Mouse (Mus musculus): ENCODE measurements around the gene Rpl12. TPM values are rescaled to one million over a fixed set of nuclear protein-coding genes. Genes with fewer than 3 reads are reported as not detected.

Rpl12 gene
- 99.8 and 114 TPM in 2 replicates for polyA plus RNA-seq (2016; fragmentation: Nextera tagmentation; extraction: Ambion mirVana)

DNA sequence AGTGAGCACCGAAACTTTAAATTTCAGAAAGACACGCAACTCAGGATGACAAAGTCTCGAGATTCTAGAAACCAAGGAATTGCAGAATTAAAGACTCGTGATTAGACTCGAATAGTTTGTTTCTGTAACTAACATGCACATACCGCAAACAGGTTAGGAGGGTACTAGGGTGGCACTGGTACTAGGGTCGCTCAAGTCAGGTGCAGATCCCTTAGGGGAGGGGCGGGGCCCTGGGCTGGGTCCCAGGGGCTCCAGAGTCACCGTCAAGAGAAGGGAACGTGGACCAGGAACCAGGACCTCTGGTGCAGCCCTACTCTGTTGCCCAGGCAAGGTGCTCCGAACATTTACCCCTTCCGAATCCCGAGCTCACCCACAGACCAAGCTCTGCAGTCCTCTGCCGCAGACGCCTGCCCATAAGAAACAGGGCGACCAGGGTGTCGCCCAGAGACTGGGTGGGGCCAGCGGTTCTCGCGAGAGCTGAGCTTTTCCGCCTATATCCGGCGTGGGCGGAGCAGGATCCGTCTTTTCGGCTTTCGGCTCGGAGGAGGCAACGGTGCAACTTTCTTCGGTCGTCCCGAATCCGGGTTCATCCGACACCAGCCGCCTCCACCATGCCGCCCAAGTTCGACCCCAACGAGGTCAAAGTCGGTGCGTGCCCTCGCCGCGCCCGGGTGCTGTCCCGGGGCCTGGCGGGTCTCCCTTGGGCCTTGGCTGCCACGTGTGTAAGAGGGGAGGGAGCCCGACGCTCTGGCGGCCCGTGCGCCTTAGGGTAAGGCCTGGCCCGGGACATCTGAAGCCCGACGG lies at the start of gene Rpl12, which contains the start of gene Lrsam1:
Gene Rpl12, plus strand, starts transcription at position 368 of the 804 bp plus-strand sequence.
Gene Lrsam1, minus strand, starts transcription at position 423 of the 804 bp plus-strand sequence.
- Histone ChIP-seq H3K36me3 (peaks cover 42% of the 10 kb centered on the region), H3K9me3 (replicated peaks) (no peaks in the 10 kb centered on the region), H3K4me3 (peak within 1 kb of the TSS; percentile 95), H3K9ac (peak within 1 kb of the TSS; percentile 99), H3K27ac (ENCODE audit: poor library complexity, severe bottlenecking) (peak within 1 kb of the TSS; percentile 84), H3K4me1 (replicated peaks) (peaks cover 28% of the 10 kb centered on the region), H3K27me3 (replicated peaks) (no peaks in the 10 kb centered on the region), H3K4me2 (peak within 1 kb of the TSS; percentile 83)
- ATAC-seq (ENCODE audit: insufficient number of reproducible peaks, low FRiP score): peak; percentile 93
- 3% methylated on average over 55 of the region's 55 CpGs for WGBS

DNA sequence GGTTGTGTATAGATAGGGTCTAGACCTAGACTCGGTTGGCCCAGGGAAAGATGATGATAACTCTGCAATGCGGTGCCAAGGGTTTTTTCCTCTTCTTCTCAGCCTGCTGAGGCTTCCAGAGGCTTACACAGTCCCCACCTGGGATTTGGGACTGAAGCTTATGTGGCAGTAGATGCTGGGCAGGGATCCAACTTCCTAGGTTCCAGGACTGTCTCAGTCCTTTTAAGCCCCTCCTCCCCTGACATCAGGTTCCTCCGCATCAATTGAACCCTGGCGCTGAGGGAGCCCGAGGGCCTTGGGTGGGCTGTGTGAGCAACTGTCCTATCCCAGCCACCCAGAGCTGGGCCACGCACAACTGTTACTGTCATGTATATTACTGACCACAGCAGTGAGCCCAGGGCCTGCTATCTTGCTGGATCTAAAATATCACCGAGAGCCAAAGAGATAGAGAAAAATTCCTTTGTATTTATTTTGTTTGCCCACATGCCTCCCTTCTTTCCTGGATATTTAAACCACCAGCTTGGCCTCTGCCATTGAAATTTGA lies 49.6 kb upstream of the Rpl12 start:
- Histone ChIP-seq H3K4me2 (no peak overlapping the region), H3K9me3 (replicated peaks) (no peaks in the 10 kb centered on the region), H3K36me3 (peaks cover 40% of the 10 kb centered on the region), H3K27me3 (replicated peaks) (no peaks in the 10 kb centered on the region), H3K4me1 (replicated peaks) (peaks cover 63% of the 10 kb centered on the region), H3K27ac (ENCODE audit: poor library complexity, severe bottlenecking) (no peak overlapping the region), H3K9ac (no peak overlapping the region), H3K4me3 (no peak overlapping the region)
- no peak for ATAC-seq (ENCODE audit: insufficient number of reproducible peaks, low FRiP score)
- WGBS: 78% methylated on average over 7 of the region's 7 CpGs

DNA sequence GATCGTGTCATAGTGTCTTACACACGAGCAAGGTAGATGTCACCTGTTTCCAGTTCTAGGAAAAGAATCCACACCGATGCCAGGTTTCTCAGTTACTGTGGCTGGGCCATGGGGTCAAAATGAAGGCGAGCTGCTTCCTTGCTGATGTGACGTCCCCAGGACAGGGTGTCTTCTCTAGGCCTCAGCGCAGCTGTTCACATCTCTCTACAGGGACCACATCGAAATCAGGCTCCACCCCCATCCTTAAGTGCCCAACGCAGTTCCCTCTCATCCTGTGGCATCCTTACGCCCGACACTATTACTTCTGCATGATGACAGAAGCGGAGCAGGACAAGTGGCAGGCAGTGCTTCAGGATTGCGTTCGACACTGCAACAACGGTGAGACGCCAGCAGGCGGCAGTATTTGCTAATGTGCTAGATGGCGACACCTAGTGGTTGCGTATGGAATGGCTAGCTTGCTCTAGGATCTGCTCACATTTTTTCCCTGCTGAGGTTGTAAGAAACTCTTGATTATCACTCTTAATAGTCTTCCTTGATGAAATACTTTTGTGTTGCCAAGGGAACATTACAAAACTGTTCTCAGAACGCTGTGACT lies 49.1 kb upstream of the Rpl12 start:
- ATAC-seq (ENCODE audit: insufficient number of reproducible peaks, low FRiP score): no peak
- peaks cover 40% of the 10 kb centered on the region for H3K36me3 ChIP-seq
- no peak overlapping the region for H3K27ac ChIP-seq (ENCODE audit: poor library complexity, severe bottlenecking)
- H3K4me3 ChIP-seq: no peak overlapping the region
- H3K9ac ChIP-seq: no peak overlapping the region
- H3K27me3 ChIP-seq (replicated peaks): no peaks in the 10 kb centered on the region
- no peaks in the 10 kb centered on the region for H3K9me3 ChIP-seq (replicated peaks)
- H3K4me2 ChIP-seq: no peak overlapping the region
- peaks cover 62% of the 10 kb centered on the region for H3K4me1 ChIP-seq (replicated peaks)
- WGBS: 26% methylated on average over 19 of the region's 19 CpGs

DNA sequence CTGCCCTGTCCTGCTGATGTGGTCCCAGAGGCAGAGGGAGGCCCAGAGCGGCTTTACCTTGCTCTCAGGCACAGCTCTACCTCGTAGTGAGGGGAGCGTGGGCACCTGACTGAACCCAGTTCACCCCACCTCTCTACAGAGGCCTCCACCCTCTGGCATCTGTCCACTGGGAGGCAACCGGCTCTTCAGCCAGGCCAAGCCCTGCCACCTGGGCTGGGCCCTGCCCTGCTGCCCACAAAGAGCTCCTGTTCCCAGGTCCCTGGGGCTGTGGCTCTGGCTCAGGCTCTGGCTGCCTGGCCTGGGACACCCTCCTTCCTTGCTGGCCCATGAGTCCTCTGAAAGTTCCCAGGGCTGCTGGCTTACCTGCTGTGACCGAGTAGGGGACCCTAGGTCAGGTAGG lies 47.0 kb upstream of the Rpl12 start:
- ATAC-seq (ENCODE audit: insufficient number of reproducible peaks, low FRiP score): no peak

DNA sequence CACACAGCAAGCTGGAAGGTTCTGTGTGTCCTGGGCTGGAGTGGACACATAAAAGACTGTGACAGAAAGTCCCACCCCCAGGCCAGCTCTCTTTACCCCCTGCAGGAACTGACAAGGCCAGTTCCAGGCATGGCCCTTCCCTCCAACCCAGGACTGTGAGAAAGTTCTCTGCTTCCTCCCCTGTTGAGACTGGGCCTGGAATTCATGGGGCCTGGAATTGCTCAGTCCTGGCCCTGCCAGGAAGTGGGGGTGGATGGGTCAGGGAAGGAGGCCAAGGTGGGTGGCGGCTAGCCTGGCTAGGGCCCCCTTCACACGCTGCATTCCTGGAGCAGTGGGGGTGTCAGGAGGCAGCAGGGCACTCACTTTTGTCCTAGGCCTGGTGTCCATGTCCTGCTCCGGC lies 46.5 kb upstream of the Rpl12 start:
- 0 out of 2 replicates have a peak overlapping the region, but pooled peaks have one; percentile 4 for H3K4me2 ChIP-seq
- peak overlapping the region; percentile 96 for H3K27ac ChIP-seq (ENCODE audit: poor library complexity, severe bottlenecking)
- WGBS: 16% methylated on average over 3 of the region's 3 CpGs
- H3K4me1 ChIP-seq (replicated peaks): peaks cover 44% of the 10 kb centered on the region
- H3K27me3 ChIP-seq (replicated peaks): no peaks in the 10 kb centered on the region
- ATAC-seq (ENCODE audit: insufficient number of reproducible peaks, low FRiP score): peak; percentile 89
- H3K9me3 ChIP-seq (replicated peaks): no peaks in the 10 kb centered on the region
- H3K4me3 ChIP-seq: no peak overlapping the region
- H3K36me3 ChIP-seq: peaks cover 63% of the 10 kb centered on the region
- H3K9ac ChIP-seq: peak overlapping the region; percentile 67

More for the DNA sequence above, 47.0 kb upstream of the Rpl12 start:
- H3K9me3 ChIP-seq (replicated peaks): no peaks in the 10 kb centered on the region
- peaks cover 61% of the 10 kb centered on the region for H3K36me3 ChIP-seq
- WGBS: 68% methylated on average over 5 of the region's 5 CpGs
- H3K27me3 ChIP-seq (replicated peaks): no peaks in the 10 kb centered on the region
- H3K4me3 ChIP-seq: no peak overlapping the region
- no peak overlapping the region for H3K4me2 ChIP-seq
- peaks cover 45% of the 10 kb centered on the region for H3K4me1 ChIP-seq (replicated peaks)
- peak overlapping the region; percentile 96 for H3K27ac ChIP-seq (ENCODE audit: poor library complexity, severe bottlenecking)
- H3K9ac ChIP-seq: peak overlapping the region; percentile 67

DNA sequence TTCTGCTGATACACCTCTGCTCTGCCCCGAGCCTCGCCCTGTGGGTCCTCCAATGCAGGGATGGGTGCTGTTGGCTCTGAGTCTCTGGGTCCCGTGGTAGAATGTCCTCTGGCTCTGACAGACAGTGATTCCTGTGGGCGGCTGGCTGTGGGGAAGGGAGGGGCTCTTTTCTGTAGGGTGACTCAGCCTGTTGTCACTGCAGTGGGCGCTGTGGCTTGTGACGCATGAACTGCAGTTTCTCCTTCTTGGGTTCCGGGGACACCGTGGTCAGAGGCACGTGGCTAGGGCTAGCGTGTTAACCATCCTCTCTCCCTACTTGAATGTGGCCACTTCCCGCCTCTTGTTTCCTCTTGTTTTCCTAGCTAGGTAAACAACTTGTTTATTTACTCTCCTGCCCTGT lies 43.8 kb upstream of the Rpl12 start:
- Histone ChIP-seq H3K27me3 (replicated peaks) (no peaks in the 10 kb centered on the region), H3K4me2 (no peak overlapping the region), H3K9ac (0 out of 2 replicates have a peak overlapping the region, but pooled peaks have one; percentile 37), H3K27ac (ENCODE audit: poor library complexity, severe bottlenecking) (no peak overlapping the region), H3K4me3 (no peak overlapping the region), H3K4me1 (replicated peaks) (peaks cover 27% of the 10 kb centered on the region), H3K36me3 (peaks cover 69% of the 10 kb centered on the region), H3K9me3 (replicated peaks) (no peaks in the 10 kb centered on the region)
- 72% methylated on average over 11 of the region's 11 CpGs for WGBS
- ATAC-seq (ENCODE audit: insufficient number of reproducible peaks, low FRiP score): no peak

DNA sequence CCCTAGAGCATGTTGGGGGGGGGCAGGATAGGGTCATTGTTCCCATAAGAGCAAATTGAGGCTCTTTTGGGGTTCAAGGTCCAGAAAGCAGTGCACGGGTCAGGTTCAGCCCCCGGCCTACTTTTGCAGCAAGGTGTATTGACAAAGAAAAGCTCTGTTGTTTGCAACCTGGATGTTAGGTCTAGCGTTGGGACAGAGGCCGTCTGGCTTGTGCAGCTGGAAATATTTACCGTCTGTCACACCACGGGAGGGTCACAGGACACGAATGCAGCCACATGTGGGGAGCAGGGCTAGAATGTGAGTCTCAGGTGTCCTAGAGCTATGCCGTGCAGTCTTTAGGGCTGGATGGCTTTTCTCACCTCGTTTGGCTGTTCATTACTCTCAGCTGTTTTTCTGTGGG lies 43.0 kb upstream of the Rpl12 start:
- no peak overlapping the region for H3K27ac ChIP-seq (ENCODE audit: poor library complexity, severe bottlenecking)
- H3K4me1 ChIP-seq (replicated peaks): peaks cover 27% of the 10 kb centered on the region
- H3K9ac ChIP-seq: no peak overlapping the region
- H3K36me3 ChIP-seq: peaks cover 72% of the 10 kb centered on the region
- no peaks in the 10 kb centered on the region for H3K9me3 ChIP-seq (replicated peaks)
- no peaks in the 10 kb centered on the region for H3K27me3 ChIP-seq (replicated peaks)
- no peak overlapping the region for H3K4me3 ChIP-seq
- no peak overlapping the region for H3K4me2 ChIP-seq
- WGBS: 82% methylated on average over 9 of the region's 9 CpGs
- no peak for ATAC-seq (ENCODE audit: insufficient number of reproducible peaks, low FRiP score)

DNA sequence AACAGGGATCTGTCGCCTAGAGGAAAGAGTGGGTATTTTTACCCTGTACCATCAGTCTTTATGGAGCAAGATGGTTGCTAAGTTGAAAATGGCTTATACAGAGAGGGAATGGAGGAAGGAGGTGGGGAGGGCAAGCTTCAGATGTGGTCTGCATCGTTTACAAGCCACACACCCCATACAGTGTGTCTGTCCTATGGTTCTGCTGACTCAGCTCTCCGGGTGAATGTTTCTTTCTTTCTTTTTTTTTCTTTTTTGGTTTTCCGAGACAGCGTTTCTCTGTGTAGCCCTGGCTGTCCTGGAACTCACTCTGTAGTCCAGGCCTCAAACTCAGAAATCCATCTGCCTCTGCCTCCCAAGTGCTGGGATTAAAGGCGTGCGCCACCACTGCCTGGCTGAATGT lies 40.1 kb upstream of the Rpl12 start:
- Histone ChIP-seq H3K27ac (ENCODE audit: poor library complexity, severe bottlenecking) (no peak overlapping the region), H3K4me1 (replicated peaks) (peaks cover 8% of the 10 kb centered on the region; the same call in 1 of the 2 replicates), H3K27me3 (replicated peaks) (no peaks in the 10 kb centered on the region), H3K9ac (no peak overlapping the region), H3K36me3 (peaks cover 91% of the 10 kb centered on the region), H3K9me3 (replicated peaks) (no peaks in the 10 kb centered on the region), H3K4me3 (no peak overlapping the region), H3K4me2 (no peak overlapping the region)
- WGBS: 80% methylated on average over 7 of the region's 7 CpGs
- ATAC-seq (ENCODE audit: insufficient number of reproducible peaks, low FRiP score): no peak

DNA sequence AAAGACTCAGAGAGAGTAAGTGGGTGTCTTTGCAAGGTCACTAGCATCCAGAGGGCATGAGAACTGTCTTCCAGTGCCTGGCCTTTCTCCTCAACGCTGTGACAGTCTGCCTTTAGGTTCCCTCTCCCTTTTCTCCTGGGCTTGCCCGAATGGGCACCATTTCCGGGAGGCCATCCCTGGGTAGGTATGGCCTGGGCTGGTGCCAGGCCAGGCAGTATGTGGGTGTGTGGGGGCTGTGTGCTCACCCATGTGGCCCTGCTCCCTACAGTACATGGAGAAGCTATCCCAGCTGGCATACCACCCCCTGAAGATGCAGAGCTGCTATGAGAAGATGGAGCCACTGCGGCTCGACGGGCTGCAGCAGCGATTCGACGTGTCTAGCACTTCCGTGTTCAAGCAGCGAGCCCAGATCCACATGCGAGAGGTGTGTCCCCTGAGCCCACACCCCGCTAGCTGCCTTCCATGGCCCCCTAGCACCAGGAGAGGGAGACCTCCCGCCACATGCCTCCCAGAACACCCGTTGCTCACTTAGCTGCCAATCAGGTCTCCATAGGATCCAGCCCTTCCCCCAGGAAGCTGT lies 39.5 kb upstream of the Rpl12 start:
- no peaks in the 10 kb centered on the region for H3K27me3 ChIP-seq (replicated peaks)
- WGBS: 90% methylated on average over 15 of the region's 15 CpGs
- peaks cover 96% of the 10 kb centered on the region for H3K36me3 ChIP-seq
- no peak overlapping the region for H3K4me2 ChIP-seq
- H3K27ac ChIP-seq (ENCODE audit: poor library complexity, severe bottlenecking): no peak overlapping the region
- no peaks in the 10 kb centered on the region for H3K9me3 ChIP-seq (replicated peaks)
- peaks cover 7% of the 10 kb centered on the region; the same call in 1 of the 2 replicates for H3K4me1 ChIP-seq (replicated peaks)
- no peak overlapping the region for H3K9ac ChIP-seq
- no peak for ATAC-seq (ENCODE audit: insufficient number of reproducible peaks, low FRiP score)
- no peak overlapping the region for H3K4me3 ChIP-seq

DNA sequence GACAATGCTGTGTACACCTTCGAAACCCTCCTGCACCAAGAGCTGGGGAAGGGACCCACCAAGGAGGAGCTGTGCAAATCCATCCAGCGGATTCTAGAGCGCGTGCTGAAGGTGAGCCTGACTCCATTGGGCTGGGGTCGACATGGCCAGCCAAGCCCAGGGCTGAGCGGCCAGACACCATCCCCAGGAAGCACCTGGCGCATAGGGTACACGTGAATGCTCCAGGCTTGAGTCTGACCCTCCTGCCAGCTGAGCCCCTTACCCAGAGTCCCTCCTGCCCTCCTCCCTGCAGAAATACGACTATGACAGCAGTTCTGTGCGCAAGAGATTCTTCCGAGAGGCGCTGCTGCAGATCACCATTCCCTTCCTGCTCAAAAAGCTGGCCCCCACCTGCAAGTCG lies 38.8 kb upstream of the Rpl12 start:
- Histone ChIP-seq H3K9ac (no peak overlapping the region), H3K27ac (ENCODE audit: poor library complexity, severe bottlenecking) (no peak overlapping the region), H3K4me2 (no peak overlapping the region), H3K4me1 (replicated peaks) (0 out of 2 replicates have a peak, but pooled peaks cover under 1% of the 10 kb centered on the region), H3K9me3 (replicated peaks) (no peaks in the 10 kb centered on the region), H3K4me3 (no peak overlapping the region), H3K27me3 (replicated peaks) (no peaks in the 10 kb centered on the region), H3K36me3 (peaks cover 99% of the 10 kb centered on the region)
- 88% methylated on average over 13 of the region's 13 CpGs for WGBS
- ATAC-seq (ENCODE audit: insufficient number of reproducible peaks, low FRiP score): no peak

Measured in heart, embryonic 12.5 days (tissue).